Mouse (Mus musculus) olfactory bulb, adult 2 months (tissue): ENCODE results near the gene Pdcd2.

Source experiments
- CTCF ChIP-seq: fragments of 200-500 bp; IDR thresholded peaks from 2 replicates; pipeline ENCODE4 v1.5.1; 2012; ENCODE audit warnings: low read depth, mild to moderate bottlenecking, low read length, moderate library complexity; ENCODE audit not compliant: insufficient read depth
- POLR2A ChIP-seq: fragments of 200-500 bp; IDR thresholded peaks from 2 replicates; pipeline ENCODE4 v1.6.1; 2012; ENCODE audit warnings: mild to moderate bottlenecking, low read depth, low read length, moderate library complexity; ENCODE audit not compliant: insufficient read depth

DNA sequence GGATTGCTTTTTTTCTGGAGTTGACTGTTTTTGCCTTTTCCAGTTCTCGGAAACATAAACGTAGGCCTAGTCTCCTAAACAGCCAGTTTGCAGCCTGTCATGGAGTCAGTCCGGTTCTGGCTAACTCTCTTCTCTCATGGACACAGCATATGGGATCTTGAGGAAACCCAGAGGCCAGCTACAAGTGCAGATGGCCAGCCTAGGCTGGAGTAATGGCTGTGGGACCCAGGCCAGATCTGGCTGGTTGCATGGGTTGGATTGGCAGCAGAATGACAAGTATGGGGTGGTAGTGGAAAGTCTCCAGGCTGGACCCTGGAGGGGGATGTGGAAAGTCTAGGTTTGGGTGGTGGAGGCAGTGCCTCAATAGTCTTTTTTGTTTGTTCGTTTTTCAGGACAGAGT is 13.2 kb upstream of the Pdcd2 start:
- TF ChIP-seq CTCF: no peak
- TF ChIP-seq POLR2A: no peak
